Mouse (Mus musculus) liver, embryonic 18 days (tissue): ENCODE results near the gene Olfr1043. TPM values are rescaled to one million over a fixed set of nuclear protein-coding genes. Genes with fewer than 3 reads are reported as not detected.

ENCODE experiments used
- polyA plus RNA-seq: library from polyadenylated mRNA; depleted of rRNA; stranded (reverse); fragments of >200 nt; gene quantifications from 2 replicates; pipeline ENCODE4 v1.2.3, GENCODE M21; 2012; rRNA removed

The Olfr1043 gene
- not detected in 2 replicates for polyA plus RNA-seq

DNA sequence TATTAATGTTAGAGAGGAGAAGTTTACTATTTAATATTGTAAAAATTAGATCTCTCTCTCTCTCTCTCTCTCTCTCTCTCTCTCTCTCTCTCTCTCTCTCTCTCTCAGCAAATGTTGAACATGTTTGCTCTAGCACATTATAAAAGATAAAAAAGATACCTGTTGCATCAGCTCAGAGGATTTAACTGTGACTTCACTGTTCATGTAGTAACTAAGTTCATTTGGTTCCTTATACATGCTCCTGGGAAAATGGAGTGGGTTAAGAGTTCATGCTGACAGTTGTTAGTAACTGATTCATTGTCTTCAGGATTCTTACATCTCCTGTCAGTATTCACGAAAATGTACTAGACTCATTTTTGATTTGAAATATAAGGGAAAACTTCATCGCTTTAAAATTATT lies at the start of gene Olfr1043:
TSS of gene Olfr1043 (minus strand) at position 101 of the 400 bp plus-strand sequence.

DNA sequence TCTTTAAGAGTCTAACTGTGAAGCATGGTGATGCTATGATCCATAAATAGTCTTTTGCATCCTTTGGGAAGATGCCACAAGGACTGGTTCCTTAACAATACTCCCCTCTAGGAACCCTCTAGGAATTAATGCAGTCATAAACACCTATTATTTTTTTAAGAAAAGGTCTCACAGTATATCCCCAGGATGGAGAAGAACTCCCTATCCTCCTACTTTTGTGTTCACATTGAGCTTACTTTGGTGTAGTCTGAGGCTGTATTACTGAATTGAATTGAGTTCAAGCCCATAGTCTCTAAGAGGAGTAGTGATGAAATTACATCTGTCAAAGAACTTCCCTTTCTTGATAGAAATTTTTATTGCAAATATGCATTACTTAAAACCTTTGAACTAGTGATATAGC lies 35.6 kb upstream of the Olfr1043 start, which contains the start of gene Olfr1045:
TSS of gene Olfr1045 (minus strand) at position 101 of the 400 bp plus-strand sequence.

DNA sequence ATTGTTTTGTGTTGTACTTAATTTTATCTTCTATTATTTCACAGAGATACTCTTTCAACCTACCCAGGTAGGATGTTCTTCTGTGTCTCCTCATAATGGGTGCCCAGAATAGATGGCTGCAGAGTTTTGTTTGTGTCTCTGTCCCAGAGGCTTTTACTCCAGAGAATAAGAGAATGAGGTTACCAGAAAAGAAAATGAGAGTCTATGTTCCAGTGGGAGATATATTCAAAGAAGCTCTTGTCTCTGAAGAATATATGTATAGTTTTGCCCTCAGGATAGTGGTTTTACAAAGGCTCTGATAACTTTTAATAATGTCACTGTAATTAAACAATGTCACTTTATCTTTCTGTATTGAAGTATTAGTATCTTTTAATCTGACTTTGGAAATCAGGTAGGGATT lies 18.3 kb upstream of the Olfr1043 start, which contains the start of gene Olfr52:
TSS of gene Olfr52 (minus strand) at position 101 of the 400 bp plus-strand sequence.

DNA sequence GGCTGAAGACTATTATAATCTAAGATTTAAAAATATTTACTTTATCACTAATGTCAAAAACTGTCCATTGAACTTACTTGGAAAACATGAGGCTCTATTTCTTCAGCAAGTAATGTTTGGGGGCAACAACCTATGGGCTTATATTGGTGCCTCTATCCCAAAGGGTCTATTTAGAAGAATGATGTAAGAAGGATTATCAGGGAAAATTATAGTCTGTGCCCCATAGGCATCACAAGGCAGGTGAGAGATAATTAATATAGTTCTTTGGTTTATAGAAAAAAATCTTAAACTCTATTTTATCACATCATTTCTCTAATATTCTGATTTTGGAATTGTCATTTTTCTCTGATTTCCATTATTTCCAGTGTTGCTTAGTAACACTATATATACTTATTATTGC lies 10.4 kb upstream of the Olfr1043 start, which contains the start of gene Olfr1044:
TSS of gene Olfr1044 (minus strand) at position 101 of the 400 bp plus-strand sequence.

DNA sequence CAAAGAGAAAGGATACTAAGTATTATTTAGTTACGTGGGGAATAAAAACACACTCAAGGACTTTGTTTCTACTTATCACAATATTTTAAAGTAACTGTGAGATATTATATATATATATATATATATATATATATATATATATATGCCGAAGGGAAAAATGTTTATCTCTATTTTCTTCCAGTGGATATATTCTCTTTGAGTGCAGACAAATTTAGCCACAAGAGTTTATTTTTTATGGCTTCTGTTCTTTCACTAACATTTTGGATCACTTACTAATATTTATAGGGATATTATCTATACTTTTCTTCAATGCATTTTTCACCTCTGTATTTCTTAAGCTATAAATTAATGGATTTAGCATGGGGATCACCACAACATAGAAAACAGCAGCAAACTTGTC lies 5.6 kb downstream of the Olfr1043 start, which contains the start of gene Olfr1042:
TSS of gene Olfr1042 (minus strand) at position 101 of the 400 bp plus-strand sequence.

DNA sequence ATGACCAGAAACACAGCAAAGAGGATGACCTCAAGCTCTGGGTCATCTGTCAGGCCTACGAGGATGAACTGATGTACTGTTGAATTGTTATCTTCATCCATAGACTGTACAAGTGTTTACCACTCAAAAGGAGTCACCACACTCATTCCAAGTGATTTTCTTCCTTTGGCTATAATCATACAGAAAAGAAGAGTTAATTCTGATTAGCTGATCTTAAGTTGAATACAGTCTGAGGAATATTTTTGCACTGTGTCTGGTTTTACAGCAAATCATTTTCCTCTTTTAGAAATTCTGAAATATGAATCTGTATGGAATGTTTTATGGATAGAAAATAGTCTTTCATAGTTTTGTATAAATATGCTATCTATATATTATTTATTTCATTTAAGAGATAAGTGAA lies 20.7 kb downstream of the Olfr1043 start, which contains the start of gene Olfr1040:
TSS of gene Olfr1040 (minus strand) at position 101 of the 400 bp plus-strand sequence.

DNA sequence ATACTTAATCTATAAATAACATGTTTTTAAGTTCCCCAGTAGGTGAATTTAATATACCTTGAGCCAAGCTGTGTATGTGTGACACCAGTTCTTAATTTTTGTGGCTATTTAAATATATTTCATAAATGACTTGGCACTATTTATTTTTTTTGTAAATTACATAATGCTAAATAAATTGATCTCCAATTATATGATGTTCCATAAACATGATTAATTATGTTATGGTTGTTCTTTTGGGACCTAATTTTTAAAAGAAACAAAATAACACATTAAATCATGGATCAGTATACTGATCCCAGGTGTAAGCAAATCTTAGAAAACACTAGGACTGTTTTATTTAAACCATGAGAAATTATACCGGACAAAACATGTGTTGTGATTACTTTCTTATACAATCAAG lies 31.5 kb downstream of the Olfr1043 start, which contains the start of gene Olfr1039:
TSS of gene Olfr1039 (minus strand) at position 101 of the 400 bp plus-strand sequence.

Other genes with a start within 250 kb of the Olfr1043 start
- gene Olfr1026, start 246.0 kb downstream of the Olfr1043 start, polyA plus RNA-seq: not detected in 2 replicates
- gene Olfr1028, start 217.1 kb downstream of the Olfr1043 start, polyA plus RNA-seq: not detected in 2 replicates
- not detected in 2 replicates for gene Olfr1029, start 193.6 kb downstream of the Olfr1043 start, polyA plus RNA-seq
- not detected in 2 replicates for gene Olfr1030, start 188.2 kb downstream of the Olfr1043 start, polyA plus RNA-seq
- not detected in 2 replicates for gene Olfr1031, start 177.2 kb downstream of the Olfr1043 start, polyA plus RNA-seq
- not detected in 2 replicates for gene Olfr1032, start 162.0 kb downstream of the Olfr1043 start, polyA plus RNA-seq
- 3.3 and 3.4 TPM in 2 replicates for gene Olfr1033, start 146.9 kb downstream of the Olfr1043 start, polyA plus RNA-seq
- gene Olfr1034, start 121.7 kb downstream of the Olfr1043 start, polyA plus RNA-seq: 0.94 and 1.0 TPM in 2 replicates
- not detected in 2 replicates for gene Olfr1036, start 93.5 kb downstream of the Olfr1043 start, polyA plus RNA-seq
- gene Olfr1037, start 80.1 kb downstream of the Olfr1043 start, polyA plus RNA-seq: not detected in 2 replicates
- not detected in 2 replicates for gene Olfr1039, start 31.6 kb downstream of the Olfr1043 start, polyA plus RNA-seq
- gene Olfr1040, start 20.8 kb downstream of the Olfr1043 start, polyA plus RNA-seq: not detected in 2 replicates
- not detected in 2 replicates for gene Olfr1042, start 5.7 kb downstream of the Olfr1043 start, polyA plus RNA-seq
- gene Olfr1044, start 10.3 kb upstream of the Olfr1043 start, polyA plus RNA-seq: not detected in 2 replicates
- not detected in 2 replicates for gene Olfr52, start 18.2 kb upstream of the Olfr1043 start, polyA plus RNA-seq
- not detected in 2 replicates for gene Olfr1045, start 35.5 kb upstream of the Olfr1043 start, polyA plus RNA-seq
- not detected in 2 replicates for gene Olfr1046, start 51.8 kb upstream of the Olfr1043 start, polyA plus RNA-seq
- gene Olfr1047, start 63.9 kb upstream of the Olfr1043 start, polyA plus RNA-seq: not detected in 2 replicates
- not detected in 2 replicates for gene Olfr1048, start 72.8 kb upstream of the Olfr1043 start, polyA plus RNA-seq
- not detected in 2 replicates for gene Olfr1049, start 90.8 kb upstream of the Olfr1043 start, polyA plus RNA-seq
- not detected in 2 replicates for gene Olfr1051, start 111.6 kb upstream of the Olfr1043 start, polyA plus RNA-seq
- gene Olfr1052, start 124.9 kb upstream of the Olfr1043 start, polyA plus RNA-seq: not detected in 2 replicates
- not detected in 2 replicates for gene Olfr1053, start 147.8 kb upstream of the Olfr1043 start, polyA plus RNA-seq
- not detected in 2 replicates for gene Olfr1054, start 167.9 kb upstream of the Olfr1043 start, polyA plus RNA-seq
- not detected in 2 replicates for gene Olfr1055, start 182.8 kb upstream of the Olfr1043 start, polyA plus RNA-seq
- gene Olfr1056, start 194.9 kb upstream of the Olfr1043 start, polyA plus RNA-seq: not detected in 2 replicates
- not detected in 2 replicates for gene Olfr1057, start 210.9 kb upstream of the Olfr1043 start, polyA plus RNA-seq
- gene Olfr1058, start 221.0 kb upstream of the Olfr1043 start, polyA plus RNA-seq: not detected in 2 replicates
- not detected in 2 replicates for gene Olfr1061, start 246.5 kb upstream of the Olfr1043 start, polyA plus RNA-seq